Mouse (Mus musculus) spleen, postnatal 36 days (tissue): Measurements from ENCODE around the gene S1pr2.
"Not testable (repeated sequence)": the region's sequence is repeated elsewhere in the genome, so short reads cannot be mapped to it uniquely, and the experiment has no call there.

Experiments
- DNase-seq, 2 experiments: peaks; one replicate each; pipeline ENCODE4 v3.0.0; 2022; ENCODE audit warnings: low spot score in 2 of 2, mixed read lengths in 1 of 2

The S1pr2 gene

DNA sequence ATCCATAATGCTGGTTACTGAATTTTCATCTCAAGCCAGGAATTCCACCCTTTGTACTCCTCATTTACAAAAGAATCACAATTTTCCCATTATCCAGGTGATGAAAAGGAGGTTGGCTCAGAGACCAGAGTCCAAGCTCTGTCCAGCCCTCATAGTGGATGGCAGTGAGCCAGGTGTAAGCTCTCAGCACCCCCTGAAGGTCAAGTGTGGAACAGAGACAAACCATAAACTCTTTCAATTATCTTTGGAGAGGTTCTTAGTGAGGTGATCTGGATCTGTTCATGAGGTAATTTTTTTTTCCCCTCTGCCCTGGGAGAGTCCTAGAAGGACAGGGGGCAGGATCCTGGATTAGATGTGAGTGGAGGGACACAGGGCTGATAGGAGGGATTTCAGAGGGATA, 24.2 kb upstream of the S1pr2 start:
- DNase-seq: no peak

GRCm38 (mm10) chr9:20998337-20998736, 21.8 kb upstream of the S1pr2 start:
- DNase-seq: not testable (repeated sequence)

DNA sequence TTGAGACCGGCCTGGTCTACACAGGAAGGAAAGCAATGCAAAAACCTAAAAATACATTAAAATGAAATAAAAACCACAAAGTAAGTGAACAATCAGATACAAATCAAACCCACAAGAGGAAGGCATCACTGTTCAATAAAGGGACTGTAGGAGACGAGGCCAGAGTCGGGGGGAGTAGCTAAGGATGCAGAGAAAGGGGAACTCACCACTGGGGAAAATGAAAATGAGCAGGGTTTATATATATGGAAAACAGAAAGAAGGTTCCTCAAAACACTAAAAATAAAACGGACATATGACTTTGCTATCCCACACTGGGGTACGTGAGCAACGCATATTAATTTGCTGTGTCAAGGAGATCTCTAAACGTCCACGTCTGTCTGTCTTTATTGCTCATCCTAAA, 20.5 kb upstream of the S1pr2 start:
- no peak for DNase-seq

DNA sequence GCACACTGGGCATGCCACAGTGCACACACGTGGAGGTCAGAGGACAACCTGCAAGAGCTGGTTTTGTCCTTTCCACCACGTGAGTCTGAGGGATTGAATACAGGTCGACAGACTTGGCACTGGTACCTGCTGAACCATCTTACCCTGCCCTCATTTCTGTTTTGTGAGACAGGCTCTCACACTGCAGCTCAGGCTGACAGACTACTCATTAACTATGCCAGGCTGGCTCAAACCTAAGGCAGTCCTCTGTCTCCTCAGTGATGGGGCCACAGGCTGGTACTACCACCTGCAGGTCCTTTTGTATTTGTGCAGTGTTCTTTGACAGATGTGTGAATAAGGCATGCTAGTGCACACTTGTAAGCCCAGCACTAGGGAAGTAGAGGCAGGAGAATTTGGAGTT, 18.5 kb upstream of the S1pr2 start:
- no peak for DNase-seq

- no peak for DNase-seq
These were observed 16.8 kb upstream of the S1pr2 start for GRCm38 (mm10) chr9:20993165-20993898.

DNA sequence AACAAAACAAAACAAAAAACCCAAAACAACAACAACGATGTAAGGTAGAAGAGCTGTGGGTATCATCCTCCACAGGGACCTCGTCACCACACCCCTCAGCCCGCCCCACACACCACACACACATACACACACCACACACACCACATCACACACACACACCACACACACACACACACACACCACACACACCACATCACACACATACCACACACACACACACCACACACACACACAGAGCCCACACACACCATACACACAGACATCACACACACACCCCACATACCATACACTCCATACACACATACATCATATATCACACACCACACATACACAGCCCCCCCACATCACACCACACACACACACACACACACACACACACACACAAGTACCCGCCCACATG, 15.0 kb upstream of the S1pr2 start:
- DNase-seq: no peak

DNA sequence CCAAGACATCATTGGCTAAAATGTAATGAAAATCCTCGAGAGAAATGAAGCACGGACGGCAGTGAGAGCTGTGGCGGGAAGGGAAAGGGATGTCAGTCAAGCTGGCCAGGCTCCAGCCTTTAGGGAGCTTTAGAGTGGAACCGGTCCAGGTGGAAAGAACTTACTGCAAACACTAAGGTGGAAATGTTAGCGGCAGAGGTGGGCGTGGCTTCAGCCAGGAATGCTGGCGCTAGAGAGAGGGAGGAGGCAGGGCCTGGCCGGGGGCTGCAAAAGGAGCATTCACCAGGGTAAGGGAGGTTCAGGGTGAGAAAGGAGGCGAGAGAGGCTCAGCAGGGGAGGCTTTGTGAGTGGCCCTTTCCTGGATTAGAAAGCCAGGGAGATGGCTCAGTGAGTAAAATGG, 14.3 kb upstream of the S1pr2 start:
- DNase-seq: no peak

- DNase-seq: peak; percentile 22 to 34
These were observed 11.4 kb upstream of the S1pr2 start for GRCm38 (mm10) chr9:20987953-20988352.

GRCm38 (mm10) chr9:20986952-20987686, 10.5 kb upstream of the S1pr2 start:
- no peak for DNase-seq

- DNase-seq: no peak
These were observed 6.6 kb upstream of the S1pr2 start for GRCm38 (mm10) chr9:20983169-20983568.

DNA sequence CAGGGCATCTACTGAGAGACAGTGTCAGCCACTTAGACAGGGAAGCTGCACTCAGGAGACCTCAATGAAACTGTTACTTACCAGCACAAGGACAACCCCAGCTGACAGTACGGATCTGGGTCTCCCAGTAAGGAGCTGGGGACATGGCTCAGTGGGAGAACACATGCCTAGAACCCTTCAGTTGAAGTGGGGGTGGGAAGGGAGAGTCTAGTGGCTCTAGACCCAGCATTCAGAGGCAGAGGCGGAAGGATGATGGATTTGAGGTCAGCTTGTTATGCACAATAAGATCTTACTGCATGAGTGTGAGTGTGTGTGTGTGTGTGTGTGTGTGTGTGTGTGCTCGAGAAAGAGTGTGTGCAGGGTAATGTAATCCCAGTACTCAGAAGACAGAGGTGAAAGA, 5.6 kb upstream of the S1pr2 start:
- DNase-seq: no peak

DNA sequence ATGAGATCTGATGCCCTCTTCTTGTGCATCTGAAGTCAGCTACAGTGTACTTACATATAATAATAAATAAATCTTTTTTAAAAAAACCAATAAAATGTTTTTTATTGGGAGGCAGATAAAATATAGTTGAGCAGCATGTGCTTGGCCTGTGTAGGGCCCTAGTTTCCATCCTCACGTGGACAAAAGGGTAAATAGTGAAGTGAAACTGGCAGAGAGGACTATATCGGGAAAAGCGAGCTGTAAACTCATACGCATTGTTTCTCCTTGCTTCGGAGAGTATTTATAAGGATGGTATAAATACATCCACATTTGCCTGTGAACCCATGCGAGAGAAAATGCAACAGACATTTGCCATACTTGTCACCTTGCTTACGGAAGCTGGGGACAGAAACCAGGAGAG, 3.2 kb upstream of the S1pr2 start:
- DNase-seq: no peak

DNA sequence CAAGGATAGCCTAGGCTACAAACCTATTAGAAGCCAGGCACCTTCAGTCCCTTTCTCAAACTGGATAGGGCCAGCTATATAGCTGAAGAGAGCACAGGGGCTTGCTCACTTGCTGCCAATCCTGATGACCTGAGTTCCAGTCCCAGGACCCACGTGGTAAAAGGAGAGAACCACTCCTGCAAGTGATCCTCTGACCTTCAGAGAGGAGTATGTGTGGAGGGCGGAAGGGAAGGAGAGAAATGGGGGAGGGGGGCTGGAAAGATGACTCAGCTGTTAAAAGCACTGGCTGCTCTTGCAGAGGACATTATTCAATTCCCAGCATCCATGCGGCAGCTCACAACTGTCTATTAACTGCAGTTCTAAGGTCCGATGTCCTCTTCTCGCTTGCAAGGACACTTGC, 2.6 kb upstream of the S1pr2 start:
- DNase-seq: no peak

DNA sequence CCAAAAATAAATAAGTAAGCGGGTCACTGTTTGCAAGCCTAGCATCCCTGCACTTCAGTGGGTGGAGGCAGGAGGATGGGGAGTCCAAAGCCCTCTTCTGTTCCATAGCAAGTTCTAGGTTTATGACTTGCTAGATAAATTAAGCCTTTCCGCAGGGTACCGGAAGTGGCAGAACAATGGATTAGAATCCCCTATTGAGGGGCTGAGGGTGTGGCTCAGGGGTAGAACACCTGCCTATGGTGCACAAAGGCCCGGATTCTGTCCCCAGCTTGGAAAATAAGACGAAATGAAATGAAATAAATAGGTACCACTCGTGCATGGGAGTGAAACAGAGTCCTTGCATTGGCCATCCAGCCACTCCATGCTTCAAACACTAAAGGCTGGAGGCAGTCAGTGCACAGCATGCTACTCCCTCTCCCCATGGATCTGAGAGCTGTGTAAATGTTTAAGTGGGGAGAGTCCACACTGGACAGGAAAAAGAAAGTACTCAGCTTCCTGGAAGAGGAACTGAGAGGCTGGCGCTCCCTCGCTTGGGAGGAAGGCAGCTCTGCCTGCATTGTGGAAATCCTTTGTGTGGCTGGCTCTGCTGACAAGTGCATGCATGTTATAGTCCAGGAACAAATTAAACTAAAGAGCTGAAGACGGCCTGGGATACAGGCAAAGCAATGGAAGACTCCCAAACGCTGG, 2.0 kb upstream of the S1pr2 start:
- DNase-seq: no peak

DNA sequence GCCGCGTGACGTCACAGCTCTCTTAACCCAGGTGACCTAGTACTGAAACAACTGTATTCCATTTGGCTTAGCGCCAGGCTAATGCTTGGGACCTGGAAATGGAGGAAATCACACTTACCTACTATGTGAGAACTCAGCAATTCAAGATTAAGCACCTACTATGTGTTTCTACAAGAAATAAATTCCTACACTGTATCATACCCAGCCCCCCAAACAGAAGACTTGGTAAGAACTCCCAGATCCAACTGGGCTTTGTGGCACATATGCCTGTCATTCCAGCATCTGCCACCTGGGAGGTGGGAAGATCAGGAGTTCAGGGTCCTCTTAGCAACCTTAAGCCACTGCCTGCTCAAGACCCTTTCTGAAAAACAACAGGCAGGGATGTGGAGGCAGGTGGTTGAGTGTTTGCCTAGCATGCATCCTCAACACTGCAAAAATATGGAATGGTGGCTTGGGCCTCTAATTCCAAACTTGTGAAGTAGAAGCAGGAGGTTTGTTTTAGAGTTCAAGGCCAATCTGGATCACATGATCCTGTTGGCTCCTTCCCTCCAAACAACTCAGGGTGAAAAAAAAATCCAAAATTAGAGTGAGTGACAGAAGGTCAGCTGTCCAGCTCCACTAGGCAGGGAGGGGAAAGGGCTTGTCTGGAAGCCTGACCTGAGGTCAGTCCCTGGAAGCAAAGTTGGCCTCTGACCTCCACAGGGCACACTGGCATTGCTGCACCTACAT, 544 bp upstream of the S1pr2 start:
- no peak for DNase-seq

GRCm38 (mm10) chr9:20975431-20976215, 958 bp downstream of the S1pr2 start:
- no peak for DNase-seq

DNA sequence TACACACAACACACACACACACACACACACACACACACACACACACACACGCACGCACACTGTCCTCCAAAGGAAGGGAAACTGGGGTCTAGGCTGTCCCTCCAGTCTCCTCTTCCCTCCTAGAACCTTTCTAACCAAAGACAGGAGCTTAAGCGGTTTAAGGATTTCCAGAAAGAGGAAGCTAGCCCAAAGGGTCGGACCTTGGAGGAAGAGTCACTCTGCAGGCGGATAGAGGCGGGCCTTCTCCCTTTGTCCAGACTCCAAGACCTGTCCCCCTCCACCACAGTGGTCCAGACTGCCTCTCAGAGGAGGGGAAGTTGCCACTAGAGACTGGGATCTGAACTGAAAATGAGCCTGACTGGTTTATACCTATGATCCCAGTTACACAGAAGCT, 2.9 kb downstream of the S1pr2 start:
- no peak for DNase-seq

DNA sequence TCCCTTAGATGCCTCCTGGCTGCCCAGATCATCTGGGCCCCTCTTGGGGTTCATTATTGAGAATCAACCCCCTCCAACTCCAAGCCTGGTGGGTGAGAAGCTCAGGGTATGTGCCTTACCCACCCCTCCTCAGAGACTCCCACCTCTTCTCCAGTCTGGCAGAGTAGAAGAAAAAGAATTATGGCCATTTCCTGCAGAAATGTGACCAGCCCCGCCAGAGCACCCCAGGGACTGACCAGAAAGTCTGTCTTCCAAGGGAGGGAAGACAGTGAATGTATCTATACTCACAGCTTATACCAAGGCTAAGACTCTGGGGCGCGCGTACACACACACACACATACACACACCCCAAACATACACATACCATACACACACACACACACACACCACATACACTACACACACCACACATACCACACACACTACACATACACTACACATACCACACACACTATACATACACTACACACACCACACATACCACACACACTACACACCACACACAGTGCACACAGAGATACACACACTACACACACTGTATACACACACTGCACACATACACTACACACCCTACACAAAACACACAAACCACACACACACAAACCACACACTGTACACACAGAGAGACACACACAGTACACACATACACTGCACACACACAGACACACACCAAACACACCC, 3.4 kb downstream of the S1pr2 start:
- no peak for DNase-seq

DNA sequence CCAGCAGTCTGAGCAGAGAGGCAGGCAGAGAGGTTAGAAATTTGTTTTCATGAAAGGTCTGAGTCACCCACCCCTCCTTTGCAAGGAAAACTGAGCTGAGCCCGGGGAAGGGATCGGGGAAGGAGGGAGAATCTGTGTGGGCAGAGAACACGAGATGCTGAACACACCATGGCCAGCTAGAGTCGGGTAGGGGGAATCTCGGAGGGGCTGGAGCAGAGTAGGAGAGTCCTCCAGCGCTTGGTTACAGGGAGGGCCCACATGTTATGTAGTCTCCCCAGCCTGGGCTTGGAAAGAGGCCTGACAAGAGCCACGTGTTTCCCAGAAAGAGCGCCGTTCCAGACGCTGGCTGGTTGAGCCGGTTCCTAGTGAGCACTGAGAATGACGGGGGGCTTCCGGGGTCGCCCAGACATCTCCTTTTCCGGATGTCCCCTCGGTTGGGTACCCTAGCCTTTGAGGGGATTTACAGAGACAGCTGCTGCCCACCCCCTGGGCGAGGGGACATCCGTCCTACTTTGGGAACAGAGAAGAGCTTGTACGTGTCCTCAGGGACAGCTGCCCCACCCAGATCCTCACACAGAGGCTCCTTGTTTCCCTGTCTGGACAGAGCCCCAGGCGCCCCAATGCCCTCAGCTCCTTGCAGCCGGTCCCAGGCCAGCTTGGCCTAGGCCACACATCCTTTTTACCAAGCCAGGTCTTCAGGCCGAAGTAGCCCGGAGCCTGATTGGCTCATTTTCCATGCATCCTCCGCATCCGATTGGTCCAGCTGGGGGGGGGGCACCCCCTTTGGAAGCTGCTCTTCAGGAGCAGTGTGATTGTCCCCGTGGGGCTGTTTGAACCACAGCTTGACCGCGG, 4.2 kb downstream of the S1pr2 start:
- no peak for DNase-seq

- DNase-seq: no peak
These were observed 4.8 kb downstream of the S1pr2 start for GRCm38 (mm10) chr9:20971751-20972140.
